Mouse (Mus musculus) kidney, embryonic 14.5 days (tissue): ENCODE measurements around the gene Sap30bp. TPM values are rescaled to one million over a fixed set of nuclear protein-coding genes. Genes with fewer than 3 reads are reported as not detected.

Experiments
- ATAC-seq: fragments of 200-750 bp; cut with Nextera tagmentation; 2 replicates; pipeline ENCODE4 v1.8.0; 2017; ENCODE audit warnings: moderate number of reproducible peaks, mild to moderate bottlenecking, moderate TSS enrichment, moderate library complexity; ENCODE audit not compliant: low FRiP score, low TSS enrichment
- H3K27ac ChIP-seq: fragments of 300-500 bp; sonication (generic); 2 replicates; pipeline ENCODE4 v1.5.1; 2014; ENCODE audit warnings: low read depth, mild to moderate bottlenecking, low read length, moderate library complexity, mixed read lengths
- H3K27me3 ChIP-seq: fragments of 300-500 bp; sonication (generic); 2 replicates; pipeline ENCODE4 v1.6.1; 2014; ENCODE audit warnings: mild to moderate bottlenecking, low read length; ENCODE audit not compliant: control insufficient read depth, insufficient read depth
- H3K36me3 ChIP-seq: fragments of 300-500 bp; sonication (generic); 2 replicates; pipeline ENCODE4 v1.6.1; 2014; ENCODE audit warnings: low read length, mixed read lengths; ENCODE audit not compliant: control insufficient read depth, insufficient read depth
- H3K4me1 ChIP-seq: fragments of 300-500 bp; sonication (generic); 2 replicates; pipeline ENCODE4 v1.6.1; 2014; ENCODE audit warnings: low read length, mixed read lengths; ENCODE audit not compliant: control insufficient read depth, insufficient read depth
- H3K4me2 ChIP-seq: fragments of 300-500 bp; sonication (generic); replicated peaks from 2 replicates; pipeline ENCODE4 v1.6.1; 2014; ENCODE audit warnings: low read depth, mild to moderate bottlenecking, low read length
- H3K4me3 ChIP-seq: fragments of 300-500 bp; sonication (generic); 2 replicates; pipeline ENCODE4 v1.5.1; 2014; ENCODE audit warnings: mild to moderate bottlenecking, low read length
- H3K9ac ChIP-seq: fragments of 300-500 bp; sonication (generic); 2 replicates; pipeline ENCODE4 v1.6.1; 2014; ENCODE audit warnings: low read depth, mild to moderate bottlenecking, low read length, moderate library complexity
- H3K9me3 ChIP-seq: fragments of 300-500 bp; sonication (generic); 2 replicates; pipeline ENCODE4 v1.6.1; 2016; ENCODE audit warnings: low read length; ENCODE audit not compliant: control insufficient read depth
- WGBS: fragments of 180-500 bp; shearing (Covaris S2); extraction: QIAGEN DNeasy Blood & Tissue Kit; methylation state at CpG from one replicate; pipeline ENCODE4 v1.1.7; 2014; 5-methylcytosine and 5-hydroxymethylcytosine counted together
- polyA plus RNA-seq: library from polyadenylated mRNA; unstranded; fragments of >200 nt; fragmentation: Nextera tagmentation; extraction: Ambion mirVana; gene quantifications from 2 replicates; pipeline ENCODE4 v1.2.1, GENCODE M21; 2014

The Sap30bp gene
- polyA plus RNA-seq, 1 experiment from 2014 or later: 41.4 TPM

DNA sequence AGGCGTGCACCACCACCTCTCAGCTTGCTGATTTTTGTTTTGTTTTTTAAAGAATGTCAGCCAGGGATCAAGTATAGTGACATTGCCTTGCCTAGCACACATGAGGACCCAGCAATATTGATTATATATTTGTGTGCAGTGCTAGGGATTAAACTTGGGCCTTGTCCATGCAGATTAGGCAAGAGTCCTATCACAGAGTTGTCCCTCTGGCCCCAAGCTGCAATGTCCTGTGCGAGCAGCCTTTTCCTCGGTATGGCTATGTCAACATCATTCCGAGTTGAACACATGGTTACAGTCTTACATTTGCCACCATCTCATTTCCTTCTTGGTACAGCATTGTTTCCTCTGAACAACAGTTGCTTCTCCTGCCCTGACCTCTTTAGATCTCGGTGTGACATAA is 14.0 kb upstream of the Sap30bp start:
- 87% methylated on average over 5 of the region's 5 CpGs for WGBS
- no peaks in the 10 kb centered on the region for H3K27me3 ChIP-seq
- H3K27ac ChIP-seq: no peak overlapping the region
- no peak for ATAC-seq
- no peaks in the 10 kb centered on the region for H3K9me3 ChIP-seq
- no peaks in the 10 kb centered on the region for H3K4me1 ChIP-seq
- H3K36me3 ChIP-seq: peaks cover 29% of the 10 kb centered on the region
- H3K4me3 ChIP-seq: no peak overlapping the region
- no peak overlapping the region for H3K9ac ChIP-seq
- no peak overlapping the region for H3K4me2 ChIP-seq

- no peaks in the 10 kb centered on the region for H3K9me3 ChIP-seq
- no peak overlapping the region for H3K27ac ChIP-seq
- 49% methylated on average over 6 of the region's 6 CpGs for WGBS
- H3K4me2 ChIP-seq: no peak overlapping the region
- H3K36me3 ChIP-seq: peaks cover 32% of the 10 kb centered on the region
- no peaks in the 10 kb centered on the region for H3K27me3 ChIP-seq
- no peak overlapping the region for H3K4me3 ChIP-seq
- no peak overlapping the region for H3K9ac ChIP-seq
- no peaks in the 10 kb centered on the region for H3K4me1 ChIP-seq
- ATAC-seq: 0 out of 2 replicates have a peak, but pooled peaks have one; percentile 20
Measured at GRCm38 (mm10) chr11:115920110-115920818, 12.8 kb upstream of the Sap30bp start.

DNA sequence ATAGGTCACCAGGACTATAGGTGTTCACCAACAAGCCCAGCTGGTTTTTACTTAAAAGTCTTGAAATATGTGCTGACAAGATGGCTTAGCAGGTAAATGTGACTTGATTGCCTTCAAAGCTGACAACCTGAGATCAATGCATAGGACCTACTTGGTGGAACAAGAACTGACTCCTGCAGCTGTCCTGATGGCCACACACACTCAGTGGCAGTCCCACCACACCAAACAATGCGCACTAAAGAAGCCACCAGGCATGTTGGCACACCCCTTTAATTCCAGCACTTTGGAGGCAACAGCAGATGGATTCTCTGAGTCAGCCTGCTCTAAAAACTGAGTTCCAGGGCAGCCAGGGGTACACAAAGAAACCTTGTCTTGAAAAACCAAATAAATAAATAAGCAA is 11.1 kb upstream of the Sap30bp start:
- Histone ChIP-seq H3K4me3 (no peak overlapping the region), H3K36me3 (peaks cover 20% of the 10 kb centered on the region; the same call in 1 of the 2 replicates), H3K4me1 (no peaks in the 10 kb centered on the region), H3K27ac (no peak overlapping the region), H3K9ac (no peak overlapping the region), H3K4me2 (no peak overlapping the region), H3K27me3 (no peaks in the 10 kb centered on the region), H3K9me3 (no peaks in the 10 kb centered on the region)
- no peak for ATAC-seq
- WGBS: 96% methylated on average over 1 of the region's 1 CpGs

DNA sequence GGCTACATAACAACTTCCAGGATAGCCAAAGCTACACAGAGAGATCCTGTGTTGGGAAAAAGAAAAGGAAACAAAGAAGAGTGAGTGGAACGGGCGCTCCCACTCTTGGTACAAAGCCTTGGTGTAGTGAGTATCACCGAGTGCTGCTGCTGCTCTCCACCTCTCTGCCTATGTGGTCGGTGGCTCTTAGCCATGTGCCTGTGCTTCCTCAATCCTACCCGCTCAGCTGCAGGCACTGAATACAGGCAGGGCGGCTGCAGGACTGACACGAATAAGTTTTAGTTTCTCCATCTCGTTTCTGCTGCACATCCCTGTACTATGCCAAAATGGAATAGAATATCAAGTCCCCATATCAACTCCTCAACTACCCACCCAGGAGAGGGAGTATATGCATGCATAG is 4.1 kb upstream of the Sap30bp start:
- no peak for ATAC-seq
- Histone ChIP-seq H3K4me2 (no peak overlapping the region), H3K36me3 (peaks cover 16% of the 10 kb centered on the region; the same call in 1 of the 2 replicates), H3K9me3 (no peaks in the 10 kb centered on the region), H3K4me1 (peaks cover 6% of the 10 kb centered on the region; the same call in 1 of the 2 replicates), H3K9ac (no peak overlapping the region), H3K27me3 (no peaks in the 10 kb centered on the region), H3K27ac (no peak overlapping the region), H3K4me3 (no peak overlapping the region)
- WGBS: 94% methylated on average over 8 of the region's 8 CpGs

- Histone ChIP-seq H3K4me2 (no peak overlapping the region), H3K9ac (no peak overlapping the region), H3K27ac (no peak overlapping the region), H3K27me3 (no peaks in the 10 kb centered on the region), H3K36me3 (peaks cover 11% of the 10 kb centered on the region; the same call in 1 of the 2 replicates), H3K4me3 (no peak overlapping the region), H3K4me1 (peaks cover 12% of the 10 kb centered on the region), H3K9me3 (no peaks in the 10 kb centered on the region)
- ATAC-seq: no peak
- 79% methylated on average over 2 of the region's 3 CpGs for WGBS
Measured at GRCm38 (mm10) chr11:115929818-115930217, 3.3 kb upstream of the Sap30bp start.

DNA sequence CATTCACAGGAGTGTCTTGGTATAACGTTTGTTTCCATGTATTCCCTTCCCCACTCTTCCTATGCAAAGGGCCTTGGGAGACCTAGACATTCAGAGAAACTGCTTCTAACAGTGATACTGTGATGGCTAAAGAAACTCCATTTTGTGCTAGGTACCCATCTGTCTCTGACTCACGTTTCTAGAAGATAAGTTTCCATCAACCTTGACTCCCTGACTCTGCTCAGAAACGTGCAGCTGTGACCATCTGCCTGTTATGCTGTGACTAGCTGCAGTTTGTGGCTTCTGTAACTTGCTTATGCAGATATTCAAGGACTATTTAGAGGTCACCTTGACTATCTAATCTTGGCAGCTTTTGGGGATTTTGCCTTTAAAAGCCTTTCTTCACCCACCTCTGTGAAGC is 1.8 kb upstream of the Sap30bp start:
- no peaks in the 10 kb centered on the region for H3K27me3 ChIP-seq
- 73% methylated on average over 3 of the region's 3 CpGs for WGBS
- H3K27ac ChIP-seq: no peak overlapping the region
- no peak for ATAC-seq
- H3K4me2 ChIP-seq: no peak overlapping the region
- H3K4me1 ChIP-seq: peaks cover 13% of the 10 kb centered on the region
- peaks cover 15% of the 10 kb centered on the region for H3K36me3 ChIP-seq
- no peaks in the 10 kb centered on the region for H3K9me3 ChIP-seq
- H3K4me3 ChIP-seq: no peak overlapping the region
- H3K9ac ChIP-seq: no peak overlapping the region

DNA sequence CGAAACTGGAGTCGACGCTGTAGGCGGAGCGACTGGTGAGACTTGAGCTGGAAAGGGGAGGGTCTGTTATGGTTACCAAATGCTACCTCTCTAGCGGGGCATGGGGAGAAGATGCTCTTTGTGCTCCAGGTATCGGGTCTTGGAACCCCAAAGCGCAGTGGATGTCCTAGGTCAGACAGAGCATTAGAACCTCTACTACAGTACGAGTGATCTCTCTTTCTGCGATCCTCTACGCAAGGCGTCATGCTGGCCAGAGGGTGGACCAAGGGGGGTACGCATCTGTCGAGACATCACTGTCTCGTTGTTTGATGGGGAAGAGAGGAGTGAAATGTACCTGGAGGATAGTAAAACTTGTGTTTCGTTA is 647 bp downstream of the Sap30bp start:
- WGBS: 1% methylated on average over 16 of the region's 16 CpGs
- peak; percentile 43 for ATAC-seq
- H3K27ac ChIP-seq: no peak overlapping the region

DNA sequence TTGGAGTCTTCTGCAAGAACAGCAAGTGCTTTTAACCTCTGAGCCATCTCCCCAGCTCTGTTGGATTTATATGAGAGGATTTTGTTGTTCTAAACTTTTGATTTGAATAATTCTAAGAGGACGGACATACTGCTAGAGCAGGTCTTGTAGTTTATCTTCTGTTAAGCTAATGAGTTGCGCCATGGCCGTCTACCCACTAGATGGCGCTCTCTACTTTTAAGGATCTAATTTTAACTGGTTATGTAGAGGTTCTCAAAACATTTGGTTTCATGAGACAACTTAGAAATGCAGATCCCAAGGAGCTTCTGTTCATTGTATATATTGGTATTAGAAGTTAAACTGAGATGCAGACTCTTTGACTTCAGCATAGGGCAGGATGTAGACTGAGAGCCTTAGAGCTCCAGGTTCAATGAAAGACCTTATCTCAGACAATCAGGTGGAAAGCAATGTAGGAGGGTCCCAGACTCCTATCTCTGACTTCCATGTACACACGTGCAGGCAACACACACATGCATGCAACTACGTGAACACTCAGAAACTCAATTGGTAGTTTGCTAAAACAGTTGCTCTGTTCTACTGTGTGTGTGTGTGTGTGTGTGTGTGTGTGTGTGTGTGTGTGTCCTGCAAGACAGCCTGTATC is 6.7 kb downstream of the Sap30bp start:
- Histone ChIP-seq H3K27ac (no peak overlapping the region), H3K4me2 (no peak overlapping the region), H3K9ac (no peak overlapping the region), H3K36me3 (peaks cover 71% of the 10 kb centered on the region), H3K27me3 (no peaks in the 10 kb centered on the region), H3K4me3 (no peak overlapping the region), H3K9me3 (no peaks in the 10 kb centered on the region), H3K4me1 (peaks cover 1% of the 10 kb centered on the region; the same call in 1 of the 2 replicates)
- 41% methylated on average over 6 of the region's 6 CpGs for WGBS
- no peak for ATAC-seq

More for the DNA sequence above, 647 bp downstream of the Sap30bp start:
- H3K4me3 ChIP-seq: peak overlapping the region; percentile 80
- no peaks in the 10 kb centered on the region for H3K9me3 ChIP-seq
- H3K27me3 ChIP-seq: no peaks in the 10 kb centered on the region
- peaks cover 28% of the 10 kb centered on the region for H3K36me3 ChIP-seq
- H3K4me2 ChIP-seq: peak overlapping the region; percentile 81
- peaks cover 13% of the 10 kb centered on the region for H3K4me1 ChIP-seq
- peak overlapping the region; percentile 82 for H3K9ac ChIP-seq

DNA sequence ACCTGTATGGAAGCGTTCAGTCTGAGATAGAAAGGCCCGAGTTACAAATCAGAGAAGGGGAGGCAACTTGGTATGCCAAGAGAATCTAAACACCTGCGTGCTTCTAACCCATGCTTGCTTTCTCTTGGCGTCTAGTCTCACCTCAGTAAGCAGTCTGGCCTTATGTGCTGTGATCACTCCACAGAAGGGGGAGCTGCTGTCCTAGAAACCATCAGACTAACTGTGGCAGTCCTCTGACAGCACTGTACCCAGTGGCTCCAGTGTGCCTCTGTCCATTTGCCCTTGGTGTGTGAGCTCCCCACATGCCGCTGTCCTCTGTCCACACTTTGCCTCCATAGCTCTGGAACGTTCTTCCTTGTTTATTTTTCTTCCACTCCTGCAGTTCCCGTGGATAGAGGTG is 8.9 kb downstream of the Sap30bp start:
- H3K4me2 ChIP-seq: no peak overlapping the region
- no peak overlapping the region for H3K9ac ChIP-seq
- no peak overlapping the region for H3K27ac ChIP-seq
- 71% methylated on average over 7 of the region's 7 CpGs for WGBS
- no peak for ATAC-seq
- H3K4me3 ChIP-seq: no peak overlapping the region
- no peaks in the 10 kb centered on the region for H3K27me3 ChIP-seq
- H3K4me1 ChIP-seq: no peaks in the 10 kb centered on the region
- H3K9me3 ChIP-seq: no peaks in the 10 kb centered on the region
- peaks cover 71% of the 10 kb centered on the region for H3K36me3 ChIP-seq
